Mouse (Mus musculus) kidney, embryonic 14.5 days (tissue): ENCODE measurements at regions not wholly inside any gene's neighbourhood (a gene's known extent, or its start where the extent isn't known, plus 50 kb on each side); places are given as distances from the start of the nearest gene placed in this dataset.
"Not testable (repeated sequence)": the region's sequence is repeated elsewhere in the genome, so short reads cannot be mapped to it uniquely, and the experiment has no call there.

ENCODE experiments used
- ATAC-seq: fragments of 200-750 bp; cut with Nextera tagmentation; 2 replicates; pipeline ENCODE4 v1.8.0; 2017; ENCODE audit warnings: moderate number of reproducible peaks, mild to moderate bottlenecking, moderate TSS enrichment, moderate library complexity; ENCODE audit not compliant: low FRiP score, low TSS enrichment
- H3K27ac ChIP-seq: fragments of 300-500 bp; sonication (generic); 2 replicates; pipeline ENCODE4 v1.5.1; 2014; ENCODE audit warnings: low read depth, mild to moderate bottlenecking, low read length, moderate library complexity, mixed read lengths
- H3K27me3 ChIP-seq: fragments of 300-500 bp; sonication (generic); 2 replicates; pipeline ENCODE4 v1.6.1; 2014; ENCODE audit warnings: mild to moderate bottlenecking, low read length; ENCODE audit not compliant: control insufficient read depth, insufficient read depth
- H3K36me3 ChIP-seq: fragments of 300-500 bp; sonication (generic); 2 replicates; pipeline ENCODE4 v1.6.1; 2014; ENCODE audit warnings: low read length, mixed read lengths; ENCODE audit not compliant: control insufficient read depth, insufficient read depth
- H3K4me1 ChIP-seq: fragments of 300-500 bp; sonication (generic); 2 replicates; pipeline ENCODE4 v1.6.1; 2014; ENCODE audit warnings: low read length, mixed read lengths; ENCODE audit not compliant: control insufficient read depth, insufficient read depth
- H3K4me2 ChIP-seq: fragments of 300-500 bp; sonication (generic); replicated peaks from 2 replicates; pipeline ENCODE4 v1.6.1; 2014; ENCODE audit warnings: low read depth, mild to moderate bottlenecking, low read length
- H3K4me3 ChIP-seq: fragments of 300-500 bp; sonication (generic); 2 replicates; pipeline ENCODE4 v1.5.1; 2014; ENCODE audit warnings: mild to moderate bottlenecking, low read length
- H3K9ac ChIP-seq: fragments of 300-500 bp; sonication (generic); 2 replicates; pipeline ENCODE4 v1.6.1; 2014; ENCODE audit warnings: low read depth, mild to moderate bottlenecking, low read length, moderate library complexity
- H3K9me3 ChIP-seq: fragments of 300-500 bp; sonication (generic); 2 replicates; pipeline ENCODE4 v1.6.1; 2016; ENCODE audit warnings: low read length; ENCODE audit not compliant: control insufficient read depth
- WGBS: fragments of 180-500 bp; shearing (Covaris S2); extraction: QIAGEN DNeasy Blood & Tissue Kit; methylation state at CpG from one replicate; pipeline ENCODE4 v1.1.7; 2014; 5-methylcytosine and 5-hydroxymethylcytosine counted together

- not testable (repeated sequence) for H3K9ac ChIP-seq, H3K27ac ChIP-seq, H3K4me3 ChIP-seq, ATAC-seq, H3K4me1 ChIP-seq, H3K4me2 ChIP-seq, H3K9me3 ChIP-seq, H3K36me3 ChIP-seq, H3K27me3 ChIP-seq
- 85% methylated on average over 2 of the region's 3 CpGs for WGBS
Observed at GRCm38 (mm10) chr8:20285523-20285922, 77.5 kb downstream of the Gm15319 start.

GRCm38 (mm10) chr8:20284856-20285255 lies 78.2 kb downstream of the Gm15319 start:
- 81% methylated on average over 3 of the region's 6 CpGs for WGBS
- H3K4me3 ChIP-seq, H3K9ac ChIP-seq, H3K4me1 ChIP-seq, ATAC-seq, H3K27me3 ChIP-seq, H3K27ac ChIP-seq, H3K36me3 ChIP-seq, H3K9me3 ChIP-seq, H3K4me2 ChIP-seq: not testable (repeated sequence)

GRCm38 (mm10) chr8:20283141-20283540 lies 79.9 kb downstream of the Gm15319 start:
- WGBS = 100% methylated on average over 1 of the region's 3 CpGs
- H3K9ac ChIP-seq, H3K27ac ChIP-seq, H3K9me3 ChIP-seq, H3K4me2 ChIP-seq, H3K4me1 ChIP-seq, ATAC-seq, H3K4me3 ChIP-seq, H3K27me3 ChIP-seq, H3K36me3 ChIP-seq: not testable (repeated sequence)

- 94% methylated on average over 14 of the region's 14 CpGs for WGBS
- H3K27ac ChIP-seq = not testable (repeated sequence)
Observed at GRCm38 (mm10) chr8:20281201-20281887, 81.7 kb downstream of the Gm15319 start.

GRCm38 (mm10) chr8:20277701-20278100 lies 85.3 kb downstream of the Gm15319 start:
- H3K4me2 ChIP-seq, H3K9ac ChIP-seq, H3K9me3 ChIP-seq, H3K27ac ChIP-seq, H3K4me3 ChIP-seq, H3K36me3 ChIP-seq, ATAC-seq, H3K4me1 ChIP-seq, H3K27me3 ChIP-seq: not testable (repeated sequence)
- 71% methylated on average over 1 of the region's 1 CpGs for WGBS

More at GRCm38 (mm10) chr8:20281201-20281887, 81.7 kb downstream of the Gm15319 start:
- not testable (repeated sequence) for H3K9ac ChIP-seq, H3K4me3 ChIP-seq, H3K36me3 ChIP-seq, ATAC-seq, H3K4me1 ChIP-seq, H3K27me3 ChIP-seq, H3K4me2 ChIP-seq, H3K9me3 ChIP-seq

- H3K4me1 ChIP-seq, H3K27ac ChIP-seq, H3K4me2 ChIP-seq, H3K27me3 ChIP-seq, H3K4me3 ChIP-seq, H3K9ac ChIP-seq, ATAC-seq, H3K9me3 ChIP-seq, H3K36me3 ChIP-seq: not testable (repeated sequence)
- 85% methylated on average over 1 of the region's 1 CpGs for WGBS
Observed at GRCm38 (mm10) chr8:20276661-20277060, 86.3 kb downstream of the Gm15319 start.

- not testable (repeated sequence) for H3K4me1 ChIP-seq, H3K27ac ChIP-seq, H3K36me3 ChIP-seq, H3K4me3 ChIP-seq, ATAC-seq, H3K4me2 ChIP-seq, H3K27me3 ChIP-seq, H3K9ac ChIP-seq, H3K9me3 ChIP-seq
- WGBS = 87% methylated on average over 4 of the region's 5 CpGs
Observed at GRCm38 (mm10) chr8:20273844-20274243, 89.2 kb downstream of the Gm15319 start.

GRCm38 (mm10) chr8:20267520-20268127 lies 95.4 kb downstream of the Gm15319 start:
- H3K9ac ChIP-seq, H3K4me1 ChIP-seq, H3K36me3 ChIP-seq, H3K9me3 ChIP-seq, H3K27ac ChIP-seq, H3K27me3 ChIP-seq, H3K4me3 ChIP-seq, H3K4me2 ChIP-seq, ATAC-seq: not testable (repeated sequence)
- 91% methylated on average over 10 of the region's 14 CpGs for WGBS

GRCm38 (mm10) chr8:20266776-20267175 lies 96.2 kb downstream of the Gm15319 start:
- not testable (repeated sequence) for H3K27me3 ChIP-seq, ATAC-seq, H3K4me2 ChIP-seq, H3K27ac ChIP-seq, H3K9me3 ChIP-seq, H3K4me3 ChIP-seq, H3K9ac ChIP-seq, H3K36me3 ChIP-seq, H3K4me1 ChIP-seq
- 93% methylated on average over 3 of the region's 3 CpGs for WGBS
